Mouse (Mus musculus) liver, adult 10 weeks (tissue): ENCODE measurements around the gene Ccl12. TPM values are rescaled to one million over a fixed set of nuclear protein-coding genes. Genes with fewer than 3 reads are reported as not detected.

Experiments
- polyA plus RNA-seq: library from polyadenylated mRNA; stranded (reverse); fragments of 350-450 nt; fragmentation: Illumina TruSeq; extraction: RNeasy Lipid Tissue Mini Kit (QIAGEN cat#74804); gene quantifications from one replicate; pipeline ENCODE4 v1.2.3, GENCODE M21; 2014; ENCODE audit warnings: low read depth, low replicate concordance

Ccl12 gene
- polyA plus RNA-seq, result not detected

DNA sequence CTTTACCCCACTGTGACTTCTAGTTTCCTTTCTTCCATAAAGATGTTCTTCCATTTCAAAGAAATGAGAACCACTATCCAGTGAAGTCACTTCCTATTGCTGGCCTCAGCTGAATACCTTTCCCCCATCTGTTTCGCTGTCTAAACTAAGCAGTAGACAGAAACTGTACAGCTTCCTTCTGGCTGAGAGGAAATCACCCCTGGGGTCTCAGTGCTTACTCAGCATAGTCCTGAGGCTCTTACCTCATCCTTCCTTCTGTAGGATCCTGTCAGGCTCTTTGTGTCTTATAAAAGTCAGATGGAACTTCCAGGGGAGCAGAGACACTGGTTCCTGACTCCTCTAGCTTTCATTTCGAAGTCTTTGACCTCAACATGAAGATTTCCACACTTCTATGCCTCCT, at the start of gene Ccl12:
Gene Ccl12 (plus strand): TSS at position 317 of the 400 bp plus-strand sequence.

DNA sequence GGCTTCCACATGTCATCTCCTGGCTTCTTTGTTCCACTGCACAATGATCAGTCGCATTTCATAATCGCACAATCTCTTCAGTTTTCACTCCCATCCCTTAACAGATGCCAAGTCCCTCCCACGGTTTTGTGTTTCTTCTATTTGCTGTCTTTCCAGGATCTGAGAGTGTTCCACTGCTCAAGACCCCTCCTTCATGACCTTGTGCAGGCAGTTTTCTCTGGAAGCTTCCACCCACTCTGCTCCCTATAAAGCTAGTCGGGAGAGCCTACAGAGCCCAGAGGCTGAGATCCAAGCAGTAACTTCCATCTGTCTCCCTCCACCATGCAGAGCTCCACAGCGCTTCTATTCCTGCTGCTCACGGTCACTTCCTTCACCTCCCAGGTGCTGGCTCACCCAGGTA, 44.0 kb upstream of the Ccl12 start, which contains the start of gene Ccl11:
Gene Ccl11 (plus strand): TSS at position 178 of the 400 bp plus-strand sequence.

DNA sequence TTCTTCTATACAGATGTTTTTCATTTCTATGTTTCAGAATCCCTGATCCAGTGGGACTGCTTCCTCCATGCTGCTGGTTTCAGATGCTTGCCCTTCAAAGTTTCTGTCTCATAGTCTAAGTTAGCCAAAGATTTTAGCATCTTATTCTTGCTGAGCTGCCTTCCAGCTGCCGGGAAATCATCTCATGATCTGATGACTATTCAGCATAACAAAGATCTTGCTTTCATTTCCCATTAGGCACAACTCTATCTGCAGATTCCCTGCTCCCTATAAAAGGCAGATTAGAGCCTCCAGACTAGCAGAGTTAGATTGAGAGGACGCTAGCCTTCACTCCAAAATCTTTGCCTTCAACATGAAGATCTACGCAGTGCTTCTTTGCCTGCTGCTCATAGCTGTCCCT, 13.2 kb downstream of the Ccl12 start, which contains the start of gene Ccl8:
Gene Ccl8 (plus strand): TSS at position 301 of the 400 bp plus-strand sequence.

Other genes starting within 250 kb of the Ccl12 start
- not detected for gene 5530401A14Rik, start 241.2 kb upstream of the Ccl12 start, polyA plus RNA-seq
- gene Asic2, start 133.4 kb upstream of the Ccl12 start, polyA plus RNA-seq, result not detected
- gene Ccl2, start 66.3 kb upstream of the Ccl12 start, polyA plus RNA-seq, result 2.8 TPM
- not detected for gene Gm17268, start 63.3 kb upstream of the Ccl12 start, polyA plus RNA-seq
- gene Ccl7, start 56.1 kb upstream of the Ccl12 start, polyA plus RNA-seq, result not detected
- not detected for gene Ccl11, start 44.0 kb upstream of the Ccl12 start, polyA plus RNA-seq
- not detected for gene Ccl8, start 13.3 kb downstream of the Ccl12 start, polyA plus RNA-seq
- gene Ccl1, start 203.8 kb downstream of the Ccl12 start, polyA plus RNA-seq, result not detected